9 mouse cellular contexts compared by ENCODE assay signal in the genomic region with DNA sequence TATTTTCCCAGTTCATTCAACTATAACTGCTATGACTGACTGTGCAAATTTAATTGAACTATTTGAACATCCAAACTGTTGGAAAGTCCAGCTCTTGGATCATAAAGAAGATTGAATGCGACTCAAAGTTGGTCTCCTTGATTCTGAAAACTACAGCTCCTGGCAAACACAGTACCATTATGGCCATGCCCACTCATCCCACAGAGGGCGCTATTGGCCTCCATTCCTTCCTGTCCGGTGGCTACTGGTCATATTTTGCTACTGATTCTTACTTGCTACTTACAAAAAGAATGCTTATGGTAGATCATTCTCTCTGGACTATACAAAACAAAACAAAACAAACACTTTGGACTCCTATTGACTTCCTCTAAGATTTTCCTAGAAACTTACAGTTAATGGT.
DNase-seq lines count a peak whose midpoint lies in the region; ATAC-seq and TF ChIP-seq lines count a peak whose summit lies in the region.
"Had no signal": no experiment of that assay in that cellular context is flagged by ENCODE, and none has a peak within 500 bp of the region (broad histone marks: within the 10 kb centered on the region; RNA-seq: fewer than 3 reads in every experiment).

No protein-coding gene starts in this region.

- DNase-seq in heart, postnatal 0 days (ENCODE audit: low spot score): no peak
- peak; percentile 8 for DNase-seq in CD4-positive helper T cell, adult 2 months (ENCODE audit: low read depth, low spot score)
- DNase-seq in adrenal gland, postnatal 36 days: peak; percentile 41 to 51
- DNase-seq in forelimb bud, embryonic 11.5 days (ENCODE audit: low read depth, low spot score): peak; percentile 35
- DNase-seq in layer of hippocampus, adult 2 months (ENCODE audit: low spot score in 2 of 2): peak; percentile 53 to 80
- peak; percentile 44 for DNase-seq in lung, postnatal 25 days (ENCODE audit: low spot score)
- DNase-seq in thymus, postnatal 25 days: peak; percentile 59

- peaks cover 7% of the 10 kb centered on the region; the same call in 1 of the 2 replicates for H3K4me1 ChIP-seq in heart, postnatal 0 days (ENCODE audit: control insufficient read depth, insufficient read depth)
- no peaks in the 10 kb centered on the region for H3K4me1 ChIP-seq in heart, embryonic 12.5 days (replicated peaks)
- H3K4me1 ChIP-seq: embryonic facial prominence, embryonic 12.5 days had no signal

- TF ChIP-seq EP300 in heart, postnatal 0 days (IDR thresholded peaks at IDR 0.05; ENCODE audit: low read depth): no peak

- H3K27me3 ChIP-seq in heart, postnatal 0 days (ENCODE audit: control insufficient read depth, insufficient read depth, low read length): no peaks in the 10 kb centered on the region
- H3K27me3 ChIP-seq in heart, embryonic 12.5 days (replicated peaks): peaks cover 20% of the 10 kb centered on the region

- no peak for ATAC-seq in heart, postnatal 0 days (ENCODE audit: insufficient read depth, low read depth)
- ATAC-seq in heart, embryonic 12.5 days (ENCODE audit: insufficient number of reproducible peaks, low FRiP score): no peak

- H3K4me2 ChIP-seq in heart, postnatal 0 days (ENCODE audit: low read depth, low read length): no peak overlapping the region
- no peak overlapping the region for H3K4me2 ChIP-seq in heart, embryonic 12.5 days
- H3K4me2 ChIP-seq: embryonic facial prominence, embryonic 12.5 days had no signal

- H3K9ac ChIP-seq in heart, postnatal 0 days (replicated peaks; ENCODE audit: low read depth, low read length): no peak overlapping the region
- H3K9ac ChIP-seq in heart, embryonic 12.5 days: no peak overlapping the region
- H3K9ac ChIP-seq: embryonic facial prominence, embryonic 12.5 days had no signal

- H3K4me3 ChIP-seq in heart, postnatal 0 days (ENCODE audit: low read depth, low read length): no peak overlapping the region
- H3K4me3 ChIP-seq in heart, embryonic 12.5 days: no peak overlapping the region
- no peak overlapping the region for H3K4me3 ChIP-seq in layer of hippocampus, adult 2 months
- H3K4me3 ChIP-seq: embryonic facial prominence, embryonic 12.5 days had no signal

- no peaks in the 10 kb centered on the region for H3K9me3 ChIP-seq in heart, postnatal 0 days (replicated peaks; ENCODE audit: control insufficient read depth, low read length)
- no peaks in the 10 kb centered on the region for H3K9me3 ChIP-seq in heart, embryonic 12.5 days (replicated peaks)
- H3K9me3 ChIP-seq: embryonic facial prominence, embryonic 12.5 days had no signal

- WGBS in heart, postnatal 0 days: 25% methylated on average over 3 of the region's 3 CpGs
- WGBS in heart, embryonic 12.5 days: 18% methylated on average over 3 of the region's 3 CpGs

- peak; percentile 53; the same call in 1 of the 2 replicates for TF ChIP-seq CTCF in heart, postnatal 0 days (IDR thresholded peaks at IDR 0.05; ENCODE audit: low read depth)
- peak; percentile 87 for TF ChIP-seq CTCF in layer of hippocampus, adult 2 months (conservative IDR thresholded peaks at IDR 0.05)

- no peak overlapping the region for H3K27ac ChIP-seq in heart, postnatal 0 days (ENCODE audit: low read depth)
- no peak overlapping the region for H3K27ac ChIP-seq in heart, embryonic 12.5 days (ENCODE audit: poor library complexity, severe bottlenecking)
- H3K27ac ChIP-seq in layer of hippocampus, adult 2 months: no peak overlapping the region
- H3K27ac ChIP-seq: embryonic facial prominence, embryonic 12.5 days had no signal

- H3K36me3 ChIP-seq in heart, postnatal 0 days (replicated peaks; ENCODE audit: control insufficient read depth, insufficient read depth, low read length): no peaks in the 10 kb centered on the region
- H3K36me3 ChIP-seq in heart, embryonic 12.5 days: no peaks in the 10 kb centered on the region
- H3K36me3 ChIP-seq: embryonic facial prominence, embryonic 12.5 days had no signal
